Mouse (Mus musculus) hindbrain, embryonic 13.5 days (tissue): ENCODE results near the gene Slc39a3. TPM values are rescaled to one million over a fixed set of nuclear protein-coding genes. Genes with fewer than 3 reads are reported as not detected.
A peak's percentile ranks its signal among the peaks of the same experiment; 100 is the strongest.
"Not testable (repeated sequence)": the region's sequence is repeated elsewhere in the genome, so short reads cannot be mapped to it uniquely, and the experiment has no call there.

Experiments used
- ATAC-seq: fragments of 200-750 bp; cut with Nextera tagmentation; 2 replicates; pipeline ENCODE4 v1.8.0; 2017; ENCODE audit warnings: moderate TSS enrichment; ENCODE audit not compliant: low FRiP score
- H3K27ac ChIP-seq: fragments of 300-500 bp; sonication (generic); 2 replicates; pipeline ENCODE4 v1.5.1; 2015; ENCODE audit warnings: inconsistent platforms, mild to moderate bottlenecking, moderate library complexity
- H3K27me3 ChIP-seq: fragments of 300-500 bp; sonication (generic); 2 replicates; pipeline ENCODE4 v1.6.1; 2015; ENCODE audit warnings: mild to moderate bottlenecking, inconsistent platforms
- H3K36me3 ChIP-seq: fragments of 300-500 bp; sonication (generic); 2 replicates; pipeline ENCODE4 v1.6.1; 2015; ENCODE audit warnings: mild to moderate bottlenecking, inconsistent platforms
- H3K4me1 ChIP-seq: fragments of 300-500 bp; sonication (generic); replicated peaks from 2 replicates; pipeline ENCODE4 v1.6.1; 2015; ENCODE audit warnings: inconsistent platforms
- H3K4me2 ChIP-seq: fragments of 300-500 bp; sonication (generic); 2 replicates; pipeline ENCODE4 v1.6.1; 2015; ENCODE audit warnings: inconsistent platforms, mild to moderate bottlenecking, moderate library complexity
- H3K4me3 ChIP-seq: fragments of 300-500 bp; sonication (generic); 2 replicates; pipeline ENCODE4 v1.5.1; 2015; ENCODE audit warnings: mild to moderate bottlenecking, inconsistent platforms
- H3K9ac ChIP-seq: fragments of 300-500 bp; sonication (generic); 2 replicates; pipeline ENCODE4 v1.6.1; 2015; ENCODE audit warnings: mild to moderate bottlenecking, inconsistent platforms
- H3K9me3 ChIP-seq: fragments of 300-500 bp; sonication (generic); 2 replicates; pipeline ENCODE4 v1.6.1; 2016; ENCODE audit warnings: inconsistent platforms
- WGBS: fragments of 180-500 bp; shearing (Covaris S2); methylation state at CpG from one replicate; pipeline ENCODE4 v1.1.7; 2015; 5-methylcytosine and 5-hydroxymethylcytosine counted together
- polyA plus RNA-seq: library from polyadenylated mRNA; unstranded; fragments of >200 nt; fragmentation: Nextera tagmentation; extraction: Ambion mirVana; gene quantifications from 2 replicates; pipeline ENCODE4 v1.2.1, GENCODE M21; 2015

Gene Slc39a3
- polyA plus RNA-seq, 1 experiment from 2014 or later, result 42.3 TPM

GRCm38 (mm10) chr10:80998778-80999177 lies 38.4 kb downstream of the Slc39a3 start:
- Histone ChIP-seq H3K4me2 (no peak overlapping the region), H3K9me3 (no peaks in the 10 kb centered on the region), H3K36me3 (no peaks in the 10 kb centered on the region), H3K4me3 (no peak overlapping the region), H3K9ac (no peak overlapping the region), H3K27me3 (peaks cover 18% of the 10 kb centered on the region), H3K4me1 (peaks cover 31% of the 10 kb centered on the region), H3K27ac (no peak overlapping the region)
- no peak for ATAC-seq
- WGBS, result 19% methylated on average over 12 of the region's 12 CpGs

GRCm38 (mm10) chr10:80998021-80998420 lies 39.2 kb downstream of the Slc39a3 start:
- Histone ChIP-seq H3K27me3 (peaks cover 21% of the 10 kb centered on the region), H3K4me1 (peaks cover 31% of the 10 kb centered on the region), H3K9ac (no peak overlapping the region), H3K4me2 (no peak overlapping the region), H3K9me3 (no peaks in the 10 kb centered on the region), H3K27ac (no peak overlapping the region), H3K4me3 (no peak overlapping the region), H3K36me3 (no peaks in the 10 kb centered on the region)
- ATAC-seq, result no peak
- WGBS, result 30% methylated on average over 14 of the region's 14 CpGs

GRCm38 (mm10) chr10:80997332-80997731 lies 39.9 kb downstream of the Slc39a3 start:
- Histone ChIP-seq H3K4me3 (no peak overlapping the region), H3K27ac (no peak overlapping the region), H3K27me3 (peaks cover 21% of the 10 kb centered on the region), H3K4me2 (no peak overlapping the region), H3K9ac (no peak overlapping the region), H3K9me3 (no peaks in the 10 kb centered on the region), H3K36me3 (no peaks in the 10 kb centered on the region), H3K4me1 (peaks cover 31% of the 10 kb centered on the region)
- no peak for ATAC-seq
- WGBS, result 87% methylated on average over 8 of the region's 8 CpGs

- H3K4me2 ChIP-seq, result no peak overlapping the region
- H3K27me3 ChIP-seq, result peaks cover 24% of the 10 kb centered on the region
- 95% methylated on average over 8 of the region's 8 CpGs for WGBS
- H3K4me3 ChIP-seq, result no peak overlapping the region
- no peak overlapping the region for H3K9ac ChIP-seq
- no peak overlapping the region for H3K27ac ChIP-seq
- no peaks in the 10 kb centered on the region for H3K36me3 ChIP-seq
- no peak for ATAC-seq
- no peaks in the 10 kb centered on the region for H3K9me3 ChIP-seq
- peaks cover 31% of the 10 kb centered on the region for H3K4me1 ChIP-seq
Observed at GRCm38 (mm10) chr10:80996501-80996900, 40.7 kb downstream of the Slc39a3 start.

GRCm38 (mm10) chr10:80995091-80995632 lies 42.1 kb downstream of the Slc39a3 start:
- 11% methylated on average over 21 of the region's 21 CpGs for WGBS
- H3K9ac ChIP-seq, result 0 out of 2 replicates have a peak overlapping the region, but pooled peaks have one; percentile 24
- no peaks in the 10 kb centered on the region for H3K9me3 ChIP-seq
- no peaks in the 10 kb centered on the region for H3K36me3 ChIP-seq
- peaks cover 19% of the 10 kb centered on the region for H3K27me3 ChIP-seq
- peak; percentile 7; the same call in 1 of the 2 replicates for ATAC-seq
- peaks cover 18% of the 10 kb centered on the region for H3K4me1 ChIP-seq
- H3K4me3 ChIP-seq, result no peak overlapping the region
- H3K4me2 ChIP-seq, result peak overlapping the region; percentile 36
- no peak overlapping the region for H3K27ac ChIP-seq

GRCm38 (mm10) chr10:80994621-80995020 lies 42.6 kb downstream of the Slc39a3 start:
- Histone ChIP-seq H3K36me3 (no peaks in the 10 kb centered on the region), H3K9me3 (no peaks in the 10 kb centered on the region), H3K27ac (no peak overlapping the region), H3K4me1 (peaks cover 14% of the 10 kb centered on the region), H3K27me3 (peaks cover 19% of the 10 kb centered on the region), H3K9ac (0 out of 2 replicates have a peak overlapping the region, but pooled peaks have one; percentile 24), H3K4me3 (no peak overlapping the region), H3K4me2 (peak overlapping the region; percentile 36)
- 66% methylated on average over 4 of the region's 4 CpGs for WGBS
- ATAC-seq, result no peak

- no peak for ATAC-seq
- Histone ChIP-seq H3K36me3 (no peaks in the 10 kb centered on the region), H3K4me1 (peaks cover 10% of the 10 kb centered on the region), H3K27ac (no peak overlapping the region), H3K9ac (no peak overlapping the region), H3K27me3 (peaks cover 29% of the 10 kb centered on the region), H3K4me3 (no peak overlapping the region), H3K4me2 (no peak overlapping the region), H3K9me3 (no peaks in the 10 kb centered on the region)
- WGBS, result 58% methylated on average over 5 of the region's 5 CpGs
Observed at GRCm38 (mm10) chr10:80993276-80993675, 44.0 kb downstream of the Slc39a3 start.

GRCm38 (mm10) chr10:80991945-80992344 lies 45.3 kb downstream of the Slc39a3 start:
- 89% methylated on average over 1 of the region's 1 CpGs for WGBS
- Histone ChIP-seq H3K9me3 (no peaks in the 10 kb centered on the region), H3K9ac (0 out of 2 replicates have a peak overlapping the region, but pooled peaks have one; percentile 35), H3K27me3 (peaks cover 36% of the 10 kb centered on the region), H3K4me1 (peaks cover 8% of the 10 kb centered on the region), H3K27ac (no peak overlapping the region), H3K4me2 (no peak overlapping the region), H3K36me3 (no peaks in the 10 kb centered on the region), H3K4me3 (no peak overlapping the region)
- no peak for ATAC-seq

GRCm38 (mm10) chr10:80991007-80991406 lies 46.2 kb downstream of the Slc39a3 start:
- Histone ChIP-seq H3K36me3 (no peaks in the 10 kb centered on the region), H3K9me3 (no peaks in the 10 kb centered on the region), H3K27ac (no peak overlapping the region), H3K4me3 (no peak overlapping the region), H3K27me3 (peaks cover 45% of the 10 kb centered on the region), H3K4me2 (no peak overlapping the region), H3K9ac (no peak overlapping the region), H3K4me1 (peaks cover 8% of the 10 kb centered on the region)
- no peak for ATAC-seq
- WGBS, result 12% methylated on average over 3 of the region's 3 CpGs

GRCm38 (mm10) chr10:80990406-80990805 lies 46.8 kb downstream of the Slc39a3 start:
- no peak overlapping the region for H3K27ac ChIP-seq
- H3K4me2 ChIP-seq, result no peak overlapping the region
- no peak for ATAC-seq
- H3K36me3 ChIP-seq, result no peaks in the 10 kb centered on the region
- no peak overlapping the region for H3K4me3 ChIP-seq
- peaks cover 51% of the 10 kb centered on the region for H3K27me3 ChIP-seq
- peaks cover 14% of the 10 kb centered on the region for H3K4me1 ChIP-seq
- H3K9me3 ChIP-seq, result no peaks in the 10 kb centered on the region
- WGBS, result 79% methylated on average over 7 of the region's 7 CpGs
- no peak overlapping the region for H3K9ac ChIP-seq

- Histone ChIP-seq H3K4me1 (peaks cover 15% of the 10 kb centered on the region), H3K27me3 (peaks cover 57% of the 10 kb centered on the region)
- not testable (repeated sequence) for H3K36me3 ChIP-seq, H3K4me2 ChIP-seq, ATAC-seq, H3K9ac ChIP-seq, H3K27ac ChIP-seq, H3K9me3 ChIP-seq, H3K4me3 ChIP-seq
- 68% methylated on average over 4 of the region's 4 CpGs for WGBS
Observed at GRCm38 (mm10) chr10:80989854-80990253, 47.4 kb downstream of the Slc39a3 start.

- no peak overlapping the region for H3K4me2 ChIP-seq
- no peaks in the 10 kb centered on the region for H3K9me3 ChIP-seq
- H3K36me3 ChIP-seq, result no peaks in the 10 kb centered on the region
- H3K9ac ChIP-seq, result no peak overlapping the region
- H3K27ac ChIP-seq, result no peak overlapping the region
- 67% methylated on average over 6 of the region's 6 CpGs for WGBS
- H3K4me1 ChIP-seq, result peaks cover 13% of the 10 kb centered on the region
- peaks cover 58% of the 10 kb centered on the region for H3K27me3 ChIP-seq
- H3K4me3 ChIP-seq, result no peak overlapping the region
- no peak for ATAC-seq
Observed at GRCm38 (mm10) chr10:80989446-80989845, 47.8 kb downstream of the Slc39a3 start.

- H3K4me1 ChIP-seq, result peaks cover 13% of the 10 kb centered on the region
- no peak overlapping the region for H3K4me2 ChIP-seq
- H3K9ac ChIP-seq, result peak overlapping the region; percentile 39; the same call in 1 of the 2 replicates
- no peaks in the 10 kb centered on the region for H3K36me3 ChIP-seq
- 12% methylated on average over 10 of the region's 10 CpGs for WGBS
- H3K27me3 ChIP-seq, result peaks cover 62% of the 10 kb centered on the region
- H3K4me3 ChIP-seq, result no peak overlapping the region
- no peaks in the 10 kb centered on the region for H3K9me3 ChIP-seq
- no peak overlapping the region for H3K27ac ChIP-seq
- peak; percentile 79 for ATAC-seq
Observed at GRCm38 (mm10) chr10:80987709-80988441, 49.4 kb downstream of the Slc39a3 start.
